Comparison of ENCODE assay signal across 11 mouse cellular contexts in the genomic region with DNA sequence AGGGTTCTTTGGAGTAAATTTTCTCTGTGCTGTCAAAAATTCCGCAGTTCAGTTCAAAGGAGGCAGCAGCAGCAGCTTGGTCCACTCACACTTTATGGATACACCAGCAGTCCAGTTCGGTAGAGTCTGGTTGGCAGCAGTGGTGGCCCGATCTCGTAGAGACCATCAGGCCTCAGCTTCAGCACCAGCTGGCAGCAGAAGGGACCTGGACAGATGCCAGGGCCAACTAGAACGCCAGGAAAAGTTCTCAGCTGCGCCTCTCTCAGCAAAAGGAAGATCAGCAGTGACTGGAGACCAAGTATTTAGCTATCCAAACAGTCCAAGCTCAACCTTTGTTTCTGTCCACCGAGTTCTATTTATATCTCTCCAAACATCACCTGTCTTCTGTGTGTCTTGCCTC.
DNase-seq lines count a peak whose midpoint lies in the region; ATAC-seq and TF ChIP-seq lines count a peak whose summit lies in the region.
"Had no signal": no experiment of that assay in that cellular context is flagged by ENCODE, and none has a peak within 500 bp of the region (broad histone marks: within the 10 kb centered on the region; RNA-seq: fewer than 3 reads in every experiment).

No protein-coding gene starts in this region.

- no peaks in the 10 kb centered on the region for H3K9me3 ChIP-seq in limb, embryonic 14.5 days (ENCODE audit: control insufficient read depth, low read length)
- no peaks in the 10 kb centered on the region for H3K9me3 ChIP-seq in limb, embryonic 10.5 days (replicated peaks)
- H3K9me3 ChIP-seq: embryonic facial prominence, embryonic 12.5 days; heart, embryonic 15.5 days had no signal

- H3K4me3 ChIP-seq in limb, embryonic 14.5 days (replicated peaks; ENCODE audit: low read length): no peak overlapping the region
- H3K4me3 ChIP-seq in limb, embryonic 10.5 days: no peak overlapping the region
- H3K4me3 ChIP-seq: embryonic facial prominence, embryonic 12.5 days; heart, embryonic 15.5 days had no signal

- H3K4me2 ChIP-seq in limb, embryonic 14.5 days (replicated peaks; ENCODE audit: low read depth, low read length, severe bottlenecking): no peak overlapping the region
- H3K4me2 ChIP-seq: embryonic facial prominence, embryonic 12.5 days; heart, embryonic 15.5 days had no signal

- no peak for ATAC-seq in cerebellum, adult (ENCODE audit: insufficient number of reproducible peaks, low FRiP score, low TSS enrichment)
- ATAC-seq in limb, embryonic 14.5 days (ENCODE audit: low FRiP score, low read depth): no peak
- no peak for ATAC-seq in inflammation-experienced regulatory T-cells, adult 6 months

- no peak for TF ChIP-seq POLR2A in limb, embryonic 14.5 days (IDR thresholded peaks at IDR 0.05; ENCODE audit: borderline replicate concordance, extremely low read depth, insufficient read depth, insufficient read length)

- H3K27me3 ChIP-seq in limb, embryonic 14.5 days (ENCODE audit: control insufficient read depth, insufficient read depth, low read length): no peaks in the 10 kb centered on the region
- no peaks in the 10 kb centered on the region for H3K27me3 ChIP-seq in limb, embryonic 10.5 days (ENCODE audit: low read depth, poor library complexity, severe bottlenecking)
- H3K27me3 ChIP-seq: embryonic facial prominence, embryonic 12.5 days; heart, embryonic 15.5 days had no signal

- no peak overlapping the region for H3K9ac ChIP-seq in limb, embryonic 14.5 days (ENCODE audit: low read depth, low read length, severe bottlenecking)
- H3K9ac ChIP-seq: embryonic facial prominence, embryonic 12.5 days; heart, embryonic 15.5 days had no signal

- H3K4me1 ChIP-seq in limb, embryonic 14.5 days (ENCODE audit: control insufficient read depth, insufficient read depth, low read length): no peaks in the 10 kb centered on the region
- H3K4me1 ChIP-seq in limb, embryonic 10.5 days: peaks cover 8% of the 10 kb centered on the region; the same call in 1 of the 2 replicates
- H3K4me1 ChIP-seq: heart, embryonic 15.5 days had no signal

- peak; percentile 24 for DNase-seq in cerebellum, adult 11 months
- DNase-seq in limb, embryonic 14.5 days (ENCODE audit: low spot score): peak; percentile 37
- no peak for DNase-seq in limb, embryonic 10.5 days (ENCODE audit: low spot score)
- peak; percentile 25 for DNase-seq in gastrocnemius, postnatal 25 days
- DNase-seq in lung, postnatal 25 days (ENCODE audit: low spot score): peak; percentile 21
- DNase-seq in urinary bladder, postnatal 25 days (ENCODE audit: low spot score): no peak
- DNase-seq: B cell, adult 2 months had no signal

- H3K27ac ChIP-seq in limb, embryonic 14.5 days (replicated peaks; ENCODE audit: low read depth, low read length): no peak overlapping the region
- H3K27ac ChIP-seq in limb, embryonic 10.5 days: no peak overlapping the region
- H3K27ac ChIP-seq: embryonic facial prominence, embryonic 12.5 days; heart, embryonic 15.5 days had no signal

- H3K36me3 ChIP-seq in limb, embryonic 14.5 days (ENCODE audit: control insufficient read depth, insufficient read depth, low read length): no peaks in the 10 kb centered on the region
- H3K36me3 ChIP-seq in limb, embryonic 10.5 days: no peaks in the 10 kb centered on the region
- H3K36me3 ChIP-seq: embryonic facial prominence, embryonic 12.5 days; heart, embryonic 15.5 days had no signal

- WGBS in limb, embryonic 14.5 days: 79% methylated on average over 7 of the region's 7 CpGs
- WGBS in limb, embryonic 10.5 days: 89% methylated on average over 7 of the region's 7 CpGs

Comparison
In these comparisons a context has a peak if more than half of its experiments do, and no peak if none do; other contexts are left out.
1. DNase-seq: peak in cerebellum, adult 11 months (single experiment), limb, embryonic 14.5 days (single experiment), gastrocnemius, postnatal 25 days (single experiment) and lung, postnatal 25 days (single experiment); none in limb, embryonic 10.5 days (single experiment) and urinary bladder, postnatal 25 days (single experiment).